In the genomic region with DNA sequence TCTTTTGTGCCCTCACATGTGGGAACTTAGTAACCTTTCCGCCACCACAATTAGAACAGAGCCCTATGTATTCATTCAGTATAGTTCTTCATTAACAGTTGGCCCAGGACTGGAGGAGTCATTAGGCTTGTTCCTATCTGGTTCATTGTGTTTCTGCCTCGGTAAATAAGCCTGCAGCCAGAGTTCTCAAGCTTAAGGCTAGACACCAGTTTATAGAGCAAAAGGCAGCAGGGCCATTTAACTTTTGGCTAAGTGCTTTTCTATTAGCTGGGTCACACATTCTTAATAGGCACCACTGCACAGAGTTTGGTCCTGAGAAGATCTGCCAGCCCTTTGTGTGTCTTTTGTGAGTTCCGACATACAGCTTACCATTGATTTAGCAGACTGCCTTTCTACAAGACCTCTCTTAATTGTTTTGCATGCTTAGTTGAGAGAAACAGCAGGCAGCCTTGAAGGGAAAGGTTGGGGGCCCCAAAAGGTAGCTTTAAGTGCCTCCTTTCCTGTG, we compare ENCODE assay signal across 17 mouse cellular contexts. TPM values are rescaled to one million over a fixed set of nuclear protein-coding genes. Genes with fewer than 3 reads are reported as not detected.
DNase-seq lines count a peak whose midpoint lies in the region; ATAC-seq lines count a peak whose summit lies in the region.
"Had no signal": no experiment of that assay in that cellular context is flagged by ENCODE, and none has a peak within 500 bp of the region (broad histone marks: within the 10 kb centered on the region; RNA-seq: fewer than 3 reads in every experiment).

No protein-coding gene starts in this region.

- H3K4me2 ChIP-seq in forebrain, embryonic 16.5 days (ENCODE audit: low read length) = no peak overlapping the region
- H3K4me2 ChIP-seq in midbrain, embryonic 14.5 days (ENCODE audit: low read length) = no peak overlapping the region
- H3K4me2 ChIP-seq in intestine, embryonic 15.5 days (replicated peaks) = no peak overlapping the region
- H3K4me2 ChIP-seq: embryonic facial prominence, embryonic 13.5 days had no signal

- H3K9me3 ChIP-seq in forebrain, embryonic 16.5 days (ENCODE audit: control insufficient read depth, low read length) = no peaks in the 10 kb centered on the region
- no peaks in the 10 kb centered on the region for H3K9me3 ChIP-seq in midbrain, embryonic 14.5 days (ENCODE audit: control insufficient read depth, low read length)
- H3K9me3 ChIP-seq in intestine, embryonic 15.5 days = no peaks in the 10 kb centered on the region
- H3K9me3 ChIP-seq: embryonic facial prominence, embryonic 13.5 days; heart, embryonic 10.5 days had no signal

- peaks cover 4% of the 10 kb centered on the region for H3K4me1 ChIP-seq in forebrain, embryonic 16.5 days (replicated peaks; ENCODE audit: control insufficient read depth, insufficient read depth, low read length)
- no peaks in the 10 kb centered on the region for H3K4me1 ChIP-seq in midbrain, embryonic 14.5 days (ENCODE audit: control insufficient read depth, insufficient read depth, low read length)
- no peaks in the 10 kb centered on the region for H3K4me1 ChIP-seq in intestine, embryonic 15.5 days (replicated peaks)

- no peaks in the 10 kb centered on the region for H3K27me3 ChIP-seq in forebrain, embryonic 16.5 days (replicated peaks; ENCODE audit: control insufficient read depth, insufficient read depth, low read length)
- no peaks in the 10 kb centered on the region for H3K27me3 ChIP-seq in midbrain, embryonic 14.5 days (ENCODE audit: control insufficient read depth, insufficient read depth, low read length)
- H3K27me3 ChIP-seq in intestine, embryonic 15.5 days (replicated peaks) = no peaks in the 10 kb centered on the region
- H3K27me3 ChIP-seq: CH12.LX; embryonic facial prominence, embryonic 13.5 days had no signal

- ATAC-seq in forebrain, embryonic 16.5 days = peak; percentile 28; the same call in 1 of the 2 replicates
- ATAC-seq in midbrain, embryonic 14.5 days (ENCODE audit: low FRiP score, low TSS enrichment) = no peak
- no peak for ATAC-seq in intestine, embryonic 15.5 days
- ATAC-seq: lung, postnatal 0 days had no signal

- WGBS in forebrain, embryonic 16.5 days = 3% methylated on average over 3 of the region's 3 CpGs
- WGBS in midbrain, embryonic 14.5 days = 5% methylated on average over 3 of the region's 3 CpGs
- WGBS in intestine, embryonic 15.5 days = 43% methylated on average over 3 of the region's 3 CpGs

- H3K9ac ChIP-seq in forebrain, embryonic 16.5 days (replicated peaks; ENCODE audit: low read depth, low read length) = no peak overlapping the region
- H3K9ac ChIP-seq in midbrain, embryonic 14.5 days (replicated peaks; ENCODE audit: low read length) = no peak overlapping the region
- H3K9ac ChIP-seq in intestine, embryonic 15.5 days = no peak overlapping the region
- H3K9ac ChIP-seq: embryonic facial prominence, embryonic 13.5 days had no signal

- no peak overlapping the region for H3K4me3 ChIP-seq in forebrain, embryonic 16.5 days (replicated peaks; ENCODE audit: low read length)
- no peak overlapping the region for H3K4me3 ChIP-seq in midbrain, embryonic 14.5 days (replicated peaks; ENCODE audit: low read depth, low read length)
- no peak overlapping the region for H3K4me3 ChIP-seq in intestine, embryonic 15.5 days (replicated peaks)
- H3K4me3 ChIP-seq: embryonic facial prominence, embryonic 13.5 days; heart, embryonic 10.5 days had no signal

- no peak overlapping the region for H3K27ac ChIP-seq in forebrain, embryonic 16.5 days (ENCODE audit: low read length)
- H3K27ac ChIP-seq in midbrain, embryonic 14.5 days (replicated peaks; ENCODE audit: low read depth, low read length) = no peak overlapping the region
- H3K27ac ChIP-seq in intestine, embryonic 15.5 days = no peak overlapping the region
- H3K27ac ChIP-seq: embryonic facial prominence, embryonic 13.5 days; heart, embryonic 10.5 days had no signal

- DNase-seq in testis, postnatal 14 days (ENCODE audit: low spot score) = peak; percentile 36
- DNase-seq in testis, postnatal 10 days (ENCODE audit: low spot score) = no peak
- peak; percentile 6 for DNase-seq in midbrain, embryonic 14.5 days
- no peak for DNase-seq in adrenal gland, adult 18-20 months (ENCODE audit: low spot score in 2 of 2)
- no peak for DNase-seq in adrenal gland, postnatal 10 days
- DNase-seq: adrenal gland, postnatal 36 days; cerebellum, adult 11 months; heart, postnatal 4 days; kidney, postnatal 10 days; thymus, postnatal 4 days had no signal

- no peaks in the 10 kb centered on the region for H3K36me3 ChIP-seq in forebrain, embryonic 16.5 days (ENCODE audit: control insufficient read depth, insufficient read depth)
- no peaks in the 10 kb centered on the region for H3K36me3 ChIP-seq in midbrain, embryonic 14.5 days (ENCODE audit: control insufficient read depth, insufficient read depth, low read length)
- no peaks in the 10 kb centered on the region for H3K36me3 ChIP-seq in intestine, embryonic 15.5 days
- H3K36me3 ChIP-seq: embryonic facial prominence, embryonic 13.5 days; heart, embryonic 10.5 days had no signal

RNA-seq across cellular contexts. Expression of gene Frzb, which starts 48.8 kb away (rescaled TPM):
- 4.2 and 5.2 TPM in 2 replicates for polyA plus RNA-seq in forebrain, embryonic 16.5 days (2015; fragmentation: Nextera tagmentation; extraction: Ambion mirVana)
- polyA plus RNA-seq in midbrain, embryonic 14.5 days (2014; fragmentation: Nextera tagmentation; extraction: Ambion mirVana) = 0.84 and 2.2 TPM in 2 replicates
- 2.1 and 2.5 TPM in 2 replicates for polyA plus RNA-seq in intestine, embryonic 15.5 days (2015; fragmentation: Nextera tagmentation; extraction: Ambion mirVana)
- total RNA-seq in adrenal gland, adult 18-20 months (2021) = 100 to 1,000 TPM in 1 of 2 experiments, 1 to 10 TPM in 1; 3.9 to 181 TPM
- 10 to 100 TPM; 56.8 to 63.0 TPM for total RNA-seq in adrenal gland, postnatal 10 days (2021)
- total RNA-seq: CH12.LX; monocyte, adult 5-6 weeks had no signal

Comparison
In these comparisons a context has a peak if more than half of its experiments do, and no peak if none do; other contexts are left out.
1. DNase-seq: peak in testis, postnatal 14 days (single experiment) and midbrain, embryonic 14.5 days (single experiment); none in testis, postnatal 10 days (single experiment), adrenal gland, adult 18-20 months (0 of 2) and adrenal gland, postnatal 10 days (single experiment).